Mouse (Mus musculus): ENCODE data around the gene Cep19. TPM values are rescaled to one million over a fixed set of nuclear protein-coding genes. Genes with fewer than 3 reads are reported as not detected.
"Not testable (repeated sequence)": the region's sequence is repeated elsewhere in the genome, so short reads cannot be mapped to it uniquely, and the experiment has no call there.

Cep19 gene
- 47.5 and 47.7 TPM in 2 replicates for polyA plus RNA-seq (2014; fragmentation: Nextera tagmentation; extraction: Ambion mirVana)

DNA sequence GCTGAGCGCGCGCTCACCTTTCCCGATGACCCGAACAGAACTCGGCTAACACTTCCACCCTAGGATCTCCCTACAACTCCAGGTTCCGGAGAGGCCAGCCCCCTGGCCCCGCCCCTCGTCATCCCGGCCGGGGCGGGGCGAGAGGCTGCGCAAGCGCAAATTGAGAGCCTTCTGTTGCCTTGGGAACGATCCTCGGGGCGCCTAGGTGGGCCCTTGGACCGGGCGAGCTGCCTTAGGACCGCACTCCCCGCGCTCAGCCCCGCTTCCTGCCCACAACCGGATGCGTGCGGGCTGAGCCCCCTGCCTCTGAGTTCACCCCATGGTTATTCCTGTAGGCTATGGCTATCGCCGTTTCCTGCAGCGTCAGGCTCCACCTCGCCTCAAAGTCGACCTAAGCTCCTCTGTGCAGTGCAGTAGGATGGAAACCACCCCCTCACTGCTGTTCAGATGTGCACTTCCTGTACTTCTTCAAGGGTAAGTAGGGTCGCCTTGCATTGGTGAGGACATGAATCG is at the start of gene Cep19, which contains the start of gene Pigx:
Gene Cep19, plus strand, starts transcription at position 163 of the 513 bp plus-strand sequence.
Gene Pigx, minus strand, starts transcription at position 103 of the 513 bp plus-strand sequence.
- H3K9me3 ChIP-seq (ENCODE audit: control insufficient read depth, low read length) = no peaks in the 10 kb centered on the region

DNA sequence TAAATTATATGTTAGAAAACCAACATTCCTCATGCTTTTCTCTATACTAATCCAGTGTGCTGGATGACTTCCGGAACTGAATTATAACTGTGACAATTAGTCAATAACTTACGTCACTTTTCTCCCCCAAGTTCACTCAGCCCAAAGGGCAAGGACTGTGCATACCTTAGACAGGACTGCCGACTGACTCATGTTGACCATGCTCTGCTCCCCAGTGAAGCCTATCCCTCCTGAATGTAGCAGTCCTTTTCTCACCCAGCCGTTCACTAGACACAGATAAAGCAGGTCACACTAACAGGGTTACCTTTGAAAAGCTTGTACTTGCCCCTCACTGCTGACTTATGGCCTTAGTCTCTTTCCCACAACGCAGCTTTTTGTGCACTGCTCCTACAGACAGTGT is 40.8 kb upstream of the Cep19 start:
- no peak overlapping the region for H3K27ac ChIP-seq (ENCODE audit: low read depth, low read length)
- no peaks in the 10 kb centered on the region for H3K36me3 ChIP-seq (ENCODE audit: control insufficient read depth, insufficient read depth, low read length)
- 88% methylated on average over 5 of the region's 5 CpGs for WGBS
- no peak for ATAC-seq (ENCODE audit: low FRiP score)
- no peaks in the 10 kb centered on the region for H3K27me3 ChIP-seq (ENCODE audit: control insufficient read depth, insufficient read depth, low read length)
- H3K4me2 ChIP-seq (replicated peaks; ENCODE audit: low read depth, low read length) = no peak overlapping the region
- H3K4me1 ChIP-seq (replicated peaks; ENCODE audit: control insufficient read depth, insufficient read depth, low read length) = no peaks in the 10 kb centered on the region
- H3K4me3 ChIP-seq (ENCODE audit: low read depth, low read length) = no peak overlapping the region
- H3K9me3 ChIP-seq (ENCODE audit: control insufficient read depth, low read length) = no peaks in the 10 kb centered on the region
- no peak overlapping the region for H3K9ac ChIP-seq (ENCODE audit: low read depth, low read length)
- DNase-seq (ENCODE audit: low spot score) = no peak

More for the DNA sequence above, at the start of gene Cep19, which contains the start of gene Pigx:
- ATAC-seq (ENCODE audit: low FRiP score) (peak; percentile 97), DNase-seq (ENCODE audit: low spot score) (peak; percentile 97)
- 0% methylated on average over 34 of the region's 34 CpGs for WGBS
- Histone ChIP-seq H3K36me3 (ENCODE audit: control insufficient read depth, insufficient read depth, low read length) (peaks cover 6% of the 10 kb centered on the region; the same call in 1 of the 2 replicates), H3K9ac (ENCODE audit: low read depth, low read length) (peak within 1 kb of the TSS; percentile 94), H3K27ac (ENCODE audit: low read depth, low read length) (peak within 1 kb of the TSS; percentile 63), H3K4me2 (replicated peaks; ENCODE audit: low read depth, low read length) (peak within 1 kb of the TSS; percentile 71), H3K27me3 (ENCODE audit: control insufficient read depth, insufficient read depth, low read length) (no peaks in the 10 kb centered on the region), H3K4me3 (ENCODE audit: low read depth, low read length) (peak within 1 kb of the TSS; percentile 97), H3K4me1 (replicated peaks; ENCODE audit: control insufficient read depth, insufficient read depth, low read length) (no peaks in the 10 kb centered on the region)

DNA sequence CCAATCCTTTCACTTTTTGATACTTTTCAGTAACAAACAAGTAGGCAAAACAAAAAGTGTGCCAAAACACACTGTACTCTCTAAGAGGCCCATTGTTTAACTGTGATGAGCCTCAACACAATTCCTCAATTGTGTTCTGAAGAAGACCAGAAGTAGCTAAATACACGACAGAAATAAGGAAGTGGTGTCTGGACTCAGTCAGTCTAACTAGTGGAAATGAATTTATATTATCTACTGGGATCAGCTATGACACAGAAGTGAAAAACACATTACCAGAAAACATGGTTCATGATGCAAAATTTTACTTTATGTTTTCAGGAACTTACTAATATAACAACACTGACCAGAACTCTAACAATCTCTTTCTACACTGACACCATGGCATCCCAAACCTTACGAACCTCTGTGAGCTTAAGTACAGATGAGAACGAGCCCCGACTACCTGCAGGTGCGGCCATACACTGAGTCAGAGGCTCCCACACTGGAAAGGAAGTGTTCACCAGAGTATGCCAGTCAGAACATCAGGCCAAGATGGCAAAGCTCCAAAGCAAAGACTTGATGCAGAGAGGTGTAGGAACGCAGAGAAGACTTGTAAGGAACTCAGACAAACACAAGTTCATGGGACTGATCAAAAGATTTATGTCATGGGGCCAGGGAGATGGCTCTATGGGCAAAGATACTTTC is 39.6 kb upstream of the Cep19 start:
- DNase-seq (ENCODE audit: low spot score) (no peak), ATAC-seq (ENCODE audit: low FRiP score) (no peak)
- Histone ChIP-seq H3K27me3 (ENCODE audit: control insufficient read depth, insufficient read depth, low read length) (no peaks in the 10 kb centered on the region), H3K9me3 (ENCODE audit: control insufficient read depth, low read length) (no peaks in the 10 kb centered on the region), H3K4me1 (replicated peaks; ENCODE audit: control insufficient read depth, insufficient read depth, low read length) (no peaks in the 10 kb centered on the region), H3K27ac (ENCODE audit: low read depth, low read length) (no peak overlapping the region), H3K9ac (ENCODE audit: low read depth, low read length) (no peak overlapping the region), H3K36me3 (ENCODE audit: control insufficient read depth, insufficient read depth, low read length) (no peaks in the 10 kb centered on the region), H3K4me3 (ENCODE audit: low read depth, low read length) (no peak overlapping the region), H3K4me2 (replicated peaks; ENCODE audit: low read depth, low read length) (no peak overlapping the region)
- WGBS = 86% methylated on average over 6 of the region's 6 CpGs

DNA sequence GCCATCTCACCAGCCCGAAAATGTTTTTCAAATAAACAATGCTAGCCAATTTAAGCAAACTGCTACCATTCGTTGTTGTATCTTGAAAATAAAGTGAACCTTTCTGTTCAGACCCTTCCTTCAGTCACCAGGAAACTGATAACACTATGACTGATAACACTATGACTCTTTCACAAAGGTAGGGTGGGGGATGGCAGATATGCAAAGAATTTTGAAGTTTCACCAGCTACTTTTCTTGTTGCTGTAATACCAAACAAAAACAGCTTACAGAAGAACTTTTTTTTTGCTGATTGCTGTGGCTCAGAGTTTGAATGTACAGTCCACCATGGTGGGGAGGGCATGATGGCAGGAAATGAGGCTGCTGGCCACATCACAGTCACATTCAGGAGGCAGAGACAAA is 37.4 kb upstream of the Cep19 start:
- H3K4me2 ChIP-seq (replicated peaks; ENCODE audit: low read depth, low read length) = no peak overlapping the region
- no peak for DNase-seq (ENCODE audit: low spot score)
- WGBS = 85% methylated on average over 2 of the region's 2 CpGs

DNA sequence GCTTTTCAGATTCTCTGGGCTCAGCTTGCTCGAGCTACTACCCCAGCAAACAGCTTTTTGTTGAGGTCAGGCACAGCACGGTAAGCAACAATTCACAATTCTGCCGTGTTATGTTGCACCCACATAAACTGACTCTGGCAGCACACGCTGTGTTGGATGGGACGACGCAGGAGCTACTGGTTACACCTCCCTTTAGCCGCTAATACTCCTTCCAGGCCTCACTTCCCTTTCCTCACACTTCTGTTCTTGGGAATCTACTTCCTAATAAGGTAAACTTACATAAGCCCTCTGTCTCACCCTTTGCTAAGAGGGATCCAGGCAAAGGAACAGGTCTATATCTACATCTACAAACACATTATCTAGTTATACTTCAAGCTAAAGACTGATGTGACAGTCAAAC is 35.7 kb upstream of the Cep19 start:
- no peak for ATAC-seq (ENCODE audit: low FRiP score)
- no peak overlapping the region for H3K27ac ChIP-seq (ENCODE audit: low read depth, low read length)
- H3K4me3 ChIP-seq (ENCODE audit: low read depth, low read length) = no peak overlapping the region
- WGBS = 84% methylated on average over 7 of the region's 7 CpGs
- H3K36me3 ChIP-seq (ENCODE audit: control insufficient read depth, insufficient read depth, low read length) = no peaks in the 10 kb centered on the region
- no peaks in the 10 kb centered on the region for H3K9me3 ChIP-seq (ENCODE audit: control insufficient read depth, low read length)
- H3K27me3 ChIP-seq (ENCODE audit: control insufficient read depth, insufficient read depth, low read length) = no peaks in the 10 kb centered on the region
- no peak for DNase-seq (ENCODE audit: low spot score)
- no peaks in the 10 kb centered on the region for H3K4me1 ChIP-seq (replicated peaks; ENCODE audit: control insufficient read depth, insufficient read depth, low read length)
- no peak overlapping the region for H3K9ac ChIP-seq (ENCODE audit: low read depth, low read length)
- no peak overlapping the region for H3K4me2 ChIP-seq (replicated peaks; ENCODE audit: low read depth, low read length)

More for the DNA sequence above, 37.4 kb upstream of the Cep19 start:
- H3K4me1 ChIP-seq (replicated peaks; ENCODE audit: control insufficient read depth, insufficient read depth, low read length) = no peaks in the 10 kb centered on the region
- no peak overlapping the region for H3K4me3 ChIP-seq (ENCODE audit: low read depth, low read length)
- no peaks in the 10 kb centered on the region for H3K27me3 ChIP-seq (ENCODE audit: control insufficient read depth, insufficient read depth, low read length)
- H3K27ac ChIP-seq (ENCODE audit: low read depth, low read length) = no peak overlapping the region
- ATAC-seq (ENCODE audit: low FRiP score) = no peak
- no peaks in the 10 kb centered on the region for H3K36me3 ChIP-seq (ENCODE audit: control insufficient read depth, insufficient read depth, low read length)
- H3K9me3 ChIP-seq (ENCODE audit: control insufficient read depth, low read length) = no peaks in the 10 kb centered on the region
- H3K9ac ChIP-seq (ENCODE audit: low read depth, low read length) = no peak overlapping the region

DNA sequence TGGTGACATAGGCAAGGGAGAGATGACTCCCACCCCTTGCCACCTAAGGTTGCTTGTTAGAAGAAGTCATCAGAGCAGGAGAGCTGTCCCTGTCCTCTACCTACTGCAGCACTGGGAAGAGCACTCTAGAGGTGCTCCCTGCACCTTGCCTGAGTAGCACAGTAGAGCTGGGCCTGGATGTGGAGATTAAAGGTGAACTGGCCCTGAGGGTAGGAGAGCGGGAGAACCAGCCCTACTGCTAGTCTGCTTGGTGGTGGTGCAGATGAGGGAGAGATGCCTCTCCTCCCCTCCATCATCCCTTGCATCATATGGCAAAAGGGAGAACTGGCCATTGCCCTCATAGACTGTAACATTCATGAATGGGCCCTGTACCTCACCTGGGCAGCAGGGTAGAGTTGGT is 32.7 kb upstream of the Cep19 start:
- Histone ChIP-seq H3K27me3 (ENCODE audit: control insufficient read depth, insufficient read depth, low read length) (no peaks in the 10 kb centered on the region), H3K27ac (ENCODE audit: low read depth, low read length) (no peak overlapping the region), H3K4me2 (replicated peaks; ENCODE audit: low read depth, low read length) (no peak overlapping the region), H3K9me3 (ENCODE audit: control insufficient read depth, low read length) (no peaks in the 10 kb centered on the region), H3K36me3 (ENCODE audit: control insufficient read depth, insufficient read depth, low read length) (no peaks in the 10 kb centered on the region), H3K4me3 (ENCODE audit: low read depth, low read length) (no peak overlapping the region), H3K9ac (ENCODE audit: low read depth, low read length) (no peak overlapping the region), H3K4me1 (replicated peaks; ENCODE audit: control insufficient read depth, insufficient read depth, low read length) (no peaks in the 10 kb centered on the region)
- ATAC-seq (ENCODE audit: low FRiP score) (no peak), DNase-seq (ENCODE audit: low spot score) (no peak)
- 100% methylated on average over 1 of the region's 1 CpGs for WGBS

DNA sequence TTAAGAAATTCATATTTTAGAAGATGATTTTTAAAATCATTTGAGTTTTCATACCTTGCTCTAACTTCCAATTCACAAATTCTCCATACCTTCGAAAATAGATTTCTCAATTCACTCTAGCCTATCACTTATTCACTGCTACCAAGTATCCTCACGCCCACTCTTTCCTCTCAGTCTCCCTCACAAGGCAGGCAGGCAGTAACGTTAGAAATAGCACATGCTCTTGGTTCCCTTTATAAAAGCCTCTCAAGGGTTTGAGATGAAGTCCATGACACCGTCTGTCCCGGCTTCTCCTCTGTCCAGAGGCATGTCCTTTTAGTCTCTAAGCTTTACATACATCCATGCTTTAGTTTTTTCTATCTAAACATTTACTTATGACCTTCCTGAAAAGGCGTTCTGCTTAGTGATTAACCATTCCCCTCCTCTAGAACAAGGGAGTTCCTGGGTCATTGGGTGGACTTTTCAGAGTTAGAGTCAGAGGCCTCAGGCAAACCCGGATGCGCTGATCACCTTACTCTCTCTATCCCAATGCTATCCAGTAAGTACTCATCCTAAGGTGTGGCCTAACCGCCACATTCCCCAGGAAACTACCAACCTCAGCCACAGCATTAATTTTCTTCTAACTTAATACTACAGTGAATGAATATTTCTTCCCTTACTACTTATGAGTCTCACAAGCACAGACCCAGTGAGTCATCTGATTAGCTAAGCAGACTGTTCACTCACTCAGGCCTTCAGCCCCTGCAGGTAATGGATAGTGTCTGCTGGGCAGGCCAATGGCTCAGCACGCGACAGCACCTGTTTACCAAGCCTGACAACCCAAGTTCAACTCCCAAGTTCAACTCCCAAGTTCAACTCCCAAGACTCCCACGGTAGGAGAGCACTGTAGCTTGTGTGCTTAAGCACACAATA is 31.0 kb upstream of the Cep19 start:
- H3K4me3 ChIP-seq (ENCODE audit: low read depth, low read length) = no peak overlapping the region
- no peak for DNase-seq (ENCODE audit: low spot score)
- no peak for ATAC-seq (ENCODE audit: low FRiP score)
- H3K4me2 ChIP-seq (replicated peaks; ENCODE audit: low read depth, low read length) = no peak overlapping the region
- H3K27ac ChIP-seq (ENCODE audit: low read depth, low read length) = no peak overlapping the region
- no peaks in the 10 kb centered on the region for H3K36me3 ChIP-seq (ENCODE audit: control insufficient read depth, insufficient read depth, low read length)
- H3K9me3 ChIP-seq (ENCODE audit: control insufficient read depth, low read length) = no peaks in the 10 kb centered on the region
- no peak overlapping the region for H3K9ac ChIP-seq (ENCODE audit: low read depth, low read length)
- H3K4me1 ChIP-seq (replicated peaks; ENCODE audit: control insufficient read depth, insufficient read depth, low read length) = no peaks in the 10 kb centered on the region
- no peaks in the 10 kb centered on the region for H3K27me3 ChIP-seq (ENCODE audit: control insufficient read depth, insufficient read depth, low read length)
- 85% methylated on average over 12 of the region's 12 CpGs for WGBS

DNA sequence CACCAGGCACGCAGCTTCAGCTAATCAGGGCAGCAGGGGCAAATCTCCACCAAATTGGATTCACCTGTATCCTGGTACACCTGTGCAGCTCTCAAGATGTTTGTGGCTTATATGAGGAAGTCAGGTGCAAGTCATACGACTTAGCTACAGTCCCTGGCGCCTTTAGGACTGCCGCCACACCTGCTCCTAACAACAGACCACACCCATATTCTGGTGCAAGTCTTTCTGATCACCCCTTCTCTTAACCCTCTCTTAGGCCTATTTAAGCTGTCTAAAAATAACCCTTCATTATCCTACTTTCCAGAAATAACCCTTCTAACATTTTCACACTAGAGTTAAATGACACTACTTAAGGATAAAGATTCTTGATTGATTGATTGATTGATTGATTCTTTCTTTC is 29.5 kb upstream of the Cep19 start:
- H3K9ac ChIP-seq (ENCODE audit: low read depth, low read length); H3K9me3 ChIP-seq (ENCODE audit: control insufficient read depth, low read length); H3K27ac ChIP-seq (ENCODE audit: low read depth, low read length); H3K36me3 ChIP-seq (ENCODE audit: control insufficient read depth, insufficient read depth, low read length); H3K27me3 ChIP-seq (ENCODE audit: control insufficient read depth, insufficient read depth, low read length); DNase-seq (ENCODE audit: low spot score); ATAC-seq (ENCODE audit: low FRiP score); H3K4me3 ChIP-seq (ENCODE audit: low read depth, low read length); H3K4me2 ChIP-seq (replicated peaks; ENCODE audit: low read depth, low read length); H3K4me1 ChIP-seq (replicated peaks; ENCODE audit: control insufficient read depth, insufficient read depth, low read length): not testable (repeated sequence)
- WGBS = 94% methylated on average over 4 of the region's 4 CpGs

Measured in hindbrain, embryonic 11.5 days (tissue).